Comparison of ENCODE assay signal across 8 mouse cellular contexts in genomic region chr15:25713587-25714361, GRCm38 (mm10).
DNase-seq lines count a peak whose midpoint lies in the region; ATAC-seq and TF ChIP-seq lines count a peak whose summit lies in the region.

No protein-coding gene starts in this region.

- no peaks in the 10 kb centered on the region for H3K9me3 ChIP-seq in limb, embryonic 13.5 days
- no peaks in the 10 kb centered on the region for H3K9me3 ChIP-seq in intestine, embryonic 15.5 days

- 42% methylated on average over 38 of the region's 38 CpGs for WGBS in kidney, adult 2 months
- WGBS in limb, embryonic 13.5 days: 57% methylated on average over 38 of the region's 38 CpGs
- 82% methylated on average over 38 of the region's 38 CpGs for WGBS in intestine, embryonic 15.5 days

- H3K27me3 ChIP-seq in kidney, adult 2 months (replicated peaks; ENCODE audit: control insufficient read depth, insufficient read depth, low read length): no peaks in the 10 kb centered on the region
- H3K27me3 ChIP-seq in limb, embryonic 13.5 days: no peaks in the 10 kb centered on the region
- H3K27me3 ChIP-seq in intestine, embryonic 15.5 days (replicated peaks): no peaks in the 10 kb centered on the region

- DNase-seq in adrenal gland, postnatal 10 days: peak; percentile 31
- no peak for DNase-seq in adrenal gland, adult 18-20 months (ENCODE audit: low spot score in 2 of 2)
- peak; percentile 91 for DNase-seq in cerebellum, adult 9-10 months
- peak; percentile 93 for DNase-seq in kidney, adult 2 months
- DNase-seq in right cerebral cortex, postnatal 25 days: peak; percentile 52
- DNase-seq in spleen, adult 12 weeks (ENCODE audit: low spot score): no peak

- H3K4me2 ChIP-seq in limb, embryonic 13.5 days (replicated peaks): peak overlapping the region; percentile 42
- no peak overlapping the region for H3K4me2 ChIP-seq in intestine, embryonic 15.5 days (replicated peaks)

- ATAC-seq in limb, embryonic 13.5 days (ENCODE audit: low FRiP score, low read depth): peak; percentile 29; the same call in 1 of the 2 replicates
- no peak for ATAC-seq in intestine, embryonic 15.5 days

- no peak for TF ChIP-seq POLR2A in kidney, adult 2 months (IDR thresholded peaks at IDR 0.05; ENCODE audit: low read depth, low read length)

- H3K4me3 ChIP-seq in kidney, adult 2 months (ENCODE audit: insufficient read depth, low read depth, low read length): peak overlapping the region; percentile 30
- H3K4me3 ChIP-seq in limb, embryonic 13.5 days: no peak overlapping the region
- no peak overlapping the region for H3K4me3 ChIP-seq in intestine, embryonic 15.5 days (replicated peaks)

- H3K36me3 ChIP-seq in kidney, adult 2 months (ENCODE audit: control insufficient read depth, insufficient read depth, low read length): no peaks in the 10 kb centered on the region
- H3K36me3 ChIP-seq in limb, embryonic 13.5 days: peaks cover 23% of the 10 kb centered on the region; the same call in 1 of the 2 replicates
- H3K36me3 ChIP-seq in intestine, embryonic 15.5 days: no peaks in the 10 kb centered on the region; the same call in 1 of the 2 replicates

- peak overlapping the region; percentile 52 for H3K27ac ChIP-seq in kidney, adult 2 months (ENCODE audit: insufficient read depth, low read depth, low read length)
- H3K27ac ChIP-seq in limb, embryonic 13.5 days: no peak overlapping the region; the same call in 1 of the 2 replicates
- H3K27ac ChIP-seq in intestine, embryonic 15.5 days: no peak overlapping the region

- H3K9ac ChIP-seq in limb, embryonic 13.5 days: no peak overlapping the region
- H3K9ac ChIP-seq in intestine, embryonic 15.5 days: no peak overlapping the region

- H3K4me1 ChIP-seq in kidney, adult 2 months (ENCODE audit: control insufficient read depth, insufficient read depth, low read length): peaks cover 24% of the 10 kb centered on the region
- H3K4me1 ChIP-seq in limb, embryonic 13.5 days: peaks cover 22% of the 10 kb centered on the region
- peaks cover 7% of the 10 kb centered on the region for H3K4me1 ChIP-seq in intestine, embryonic 15.5 days (replicated peaks)

- TF ChIP-seq CTCF in kidney, adult 2 months (conservative IDR thresholded peaks at IDR 0.05; ENCODE audit: insufficient read depth, insufficient read length, low read depth, low read length): no peak

Comparison
In these comparisons a context has a peak if more than half of its experiments do, and no peak if none do; other contexts are left out.
1. DNase-seq: peak in adrenal gland, postnatal 10 days (single experiment), cerebellum, adult 9-10 months (single experiment), kidney, adult 2 months (single experiment) and right cerebral cortex, postnatal 25 days (single experiment); none in adrenal gland, adult 18-20 months (0 of 2) and spleen, adult 12 weeks (single experiment).